Mouse (Mus musculus) bone marrow macrophage, adult 2 months (primary cell): ENCODE data around the gene Sept8.

ENCODE experiments used
- CTCF ChIP-seq: IDR thresholded peaks from 2 replicates; pipeline ENCODE4 v1.5.1; 2012; ENCODE audit warnings: low read depth, mild to moderate bottlenecking, low read length, moderate library complexity
- POLR2A ChIP-seq: IDR thresholded peaks from 2 replicates; pipeline ENCODE4 v1.6.1; 2012; ENCODE audit warnings: mild to moderate bottlenecking, low read depth, low read length, borderline replicate concordance

DNA sequence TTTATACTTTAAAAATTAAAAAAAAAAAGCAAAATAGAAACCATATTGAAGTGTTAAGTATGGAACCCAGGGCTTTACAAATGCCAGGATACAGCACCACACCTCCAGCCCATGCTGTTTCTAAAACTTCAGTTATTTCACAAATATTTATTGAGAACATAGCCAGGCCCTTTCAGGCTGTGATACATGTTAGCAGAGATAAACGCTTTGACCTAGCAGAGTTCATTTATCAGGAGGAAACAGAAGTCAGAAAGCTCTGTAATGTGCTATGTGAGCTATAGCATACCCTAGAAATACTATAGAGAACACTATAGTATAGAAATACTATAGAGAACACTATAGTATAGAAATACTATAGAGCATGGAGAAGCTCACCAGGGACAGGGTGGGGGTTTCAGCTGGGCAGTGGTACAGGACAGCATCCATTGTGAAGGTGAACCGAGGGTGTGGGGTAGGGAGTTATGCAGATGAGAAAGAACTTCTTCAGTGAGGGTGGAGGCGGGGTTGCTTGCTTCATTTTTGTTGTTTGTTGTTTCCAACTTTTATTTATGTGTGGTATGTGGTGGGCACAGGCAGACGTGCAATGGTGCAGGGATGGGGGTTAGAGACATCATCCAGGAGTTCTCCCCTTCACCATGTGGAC lies 37.8 kb upstream of the Sept8 start:
- TF ChIP-seq CTCF = no peak
- TF ChIP-seq POLR2A = no peak
